Mouse (Mus musculus) brain, adult 2 months (tissue): ENCODE results near the gene 6430571L13Rik.
"Not testable (repeated sequence)": the region's sequence is repeated elsewhere in the genome, so short reads cannot be mapped to it uniquely, and the experiment has no call there.

Source experiments
- DNase-seq: peaks from one replicate; pipeline ENCODE4 v3.0.0; 2011; ENCODE audit warnings: low read depth, low spot score

Gene 6430571L13Rik

DNA sequence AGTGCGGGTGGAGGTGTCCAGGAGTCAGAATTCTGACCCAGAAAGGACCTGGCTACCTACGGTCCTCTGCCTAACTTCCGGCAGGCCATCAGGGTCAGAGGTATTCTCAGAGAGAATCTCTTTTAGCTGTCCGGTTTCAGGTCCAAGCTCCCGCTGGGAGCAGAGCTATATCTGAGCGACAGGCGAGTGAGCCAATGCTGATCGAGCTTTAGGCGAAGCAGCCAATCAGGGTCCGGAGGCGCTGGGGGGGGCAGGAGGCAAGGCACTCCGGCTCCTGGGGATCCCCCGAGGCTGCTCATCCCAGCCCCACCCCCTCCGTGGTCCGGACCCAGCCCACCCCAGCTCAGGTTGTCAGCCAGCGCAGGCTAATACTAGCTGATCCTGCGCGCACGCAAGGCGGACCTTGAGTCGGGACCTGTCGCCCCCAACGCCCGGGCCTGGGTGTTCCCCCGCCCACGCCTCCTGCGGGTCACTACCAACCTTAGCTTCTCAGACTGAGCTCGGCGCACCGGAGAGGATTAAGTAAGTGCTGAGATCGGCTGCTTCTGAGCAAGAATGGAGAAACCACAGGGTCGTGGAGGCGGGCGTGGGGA lies at the start of gene 6430571L13Rik:
6430571L13Rik (plus strand) TSS at position 336 of the 593 bp plus-strand sequence.
- peak; percentile 99 for DNase-seq

DNA sequence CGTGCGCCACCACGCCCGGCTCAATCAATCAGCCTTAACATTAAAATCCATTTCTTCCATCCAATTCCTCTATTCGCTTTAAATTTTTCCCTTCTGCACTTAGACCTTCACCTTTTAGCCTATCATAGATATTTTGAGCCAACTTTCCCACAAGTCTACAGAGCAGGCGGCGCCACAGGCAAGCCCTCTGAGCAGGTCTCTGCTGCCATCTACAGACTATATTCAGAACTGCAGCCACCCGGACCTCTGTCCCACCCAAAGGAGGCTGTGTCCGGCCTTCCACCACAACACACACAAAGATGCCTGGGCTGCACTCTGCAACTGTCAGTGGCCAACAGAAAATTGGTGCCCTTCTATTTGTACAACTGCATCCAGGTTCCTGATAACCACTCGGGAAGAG lies 49.5 kb upstream of the 6430571L13Rik start:
- DNase-seq, result peak; percentile 84

DNA sequence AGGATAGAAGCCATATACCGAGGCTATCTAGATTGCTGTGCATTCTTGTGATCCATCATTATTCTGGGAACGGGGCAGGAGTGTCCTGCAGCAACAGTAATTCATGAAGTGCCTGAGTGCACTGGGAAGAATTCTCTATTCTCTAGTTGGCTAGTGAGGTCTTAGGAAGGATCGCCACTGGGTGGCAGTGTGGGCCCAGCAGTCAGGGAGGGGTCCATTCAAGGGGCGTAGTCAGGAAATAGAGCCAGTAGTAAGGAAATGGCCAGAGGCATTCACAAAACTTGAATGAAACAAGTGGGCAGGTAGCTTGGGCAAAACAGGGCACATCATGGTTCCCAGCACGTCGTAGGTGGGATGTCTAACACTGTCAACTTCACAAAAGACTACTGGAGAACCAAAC lies 46.2 kb upstream of the 6430571L13Rik start:
- DNase-seq, result peak; percentile 76

DNA sequence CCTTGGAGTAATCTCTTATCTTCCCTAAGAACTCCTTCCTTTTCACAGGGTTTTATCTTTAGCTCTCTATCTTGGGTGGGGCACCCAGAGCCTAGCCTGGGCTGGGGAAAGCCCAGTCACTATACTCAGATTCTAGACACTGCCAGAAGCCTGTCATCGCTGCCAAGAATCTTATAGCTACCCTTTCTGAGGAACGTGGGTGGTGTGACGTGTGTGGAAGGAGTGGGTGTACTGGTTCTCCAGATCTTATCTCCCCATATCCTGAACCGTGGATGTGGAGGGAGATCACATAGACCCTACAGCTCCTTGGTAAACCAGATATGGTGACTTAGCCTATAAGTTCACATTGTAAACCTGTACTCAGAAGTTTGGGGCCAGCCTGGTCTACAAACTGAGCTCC lies 44.8 kb upstream of the 6430571L13Rik start:
- DNase-seq, result peak; percentile 38

DNA sequence AAGGTAGTCTGAATTCAATTTTAAA lies 44.6 kb upstream of the 6430571L13Rik start, which contains the start of gene Cish:
Cish (plus strand) TSS at position 11 of the 25 bp plus-strand sequence.
- no peak for DNase-seq

DNA sequence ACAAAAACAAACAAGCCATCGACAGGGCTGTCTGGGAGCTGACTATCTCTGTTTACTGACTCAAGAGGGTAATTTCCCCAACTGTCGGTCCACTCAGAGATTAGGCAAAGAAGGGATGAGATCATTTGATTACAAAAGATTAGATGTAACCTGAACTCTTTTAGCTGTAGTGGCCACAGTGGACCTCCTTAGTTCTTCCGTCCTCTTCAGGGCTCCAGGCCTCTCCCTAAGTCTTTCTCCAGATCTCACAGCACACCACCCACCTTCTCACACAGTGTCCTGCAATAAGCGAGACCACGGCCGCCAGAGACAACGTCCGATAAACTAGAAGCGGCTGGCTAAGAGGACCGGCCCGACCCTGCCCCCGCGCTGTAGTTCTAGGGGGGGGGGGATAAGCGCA lies 44.4 kb upstream of the 6430571L13Rik start:
- no peak for DNase-seq

DNA sequence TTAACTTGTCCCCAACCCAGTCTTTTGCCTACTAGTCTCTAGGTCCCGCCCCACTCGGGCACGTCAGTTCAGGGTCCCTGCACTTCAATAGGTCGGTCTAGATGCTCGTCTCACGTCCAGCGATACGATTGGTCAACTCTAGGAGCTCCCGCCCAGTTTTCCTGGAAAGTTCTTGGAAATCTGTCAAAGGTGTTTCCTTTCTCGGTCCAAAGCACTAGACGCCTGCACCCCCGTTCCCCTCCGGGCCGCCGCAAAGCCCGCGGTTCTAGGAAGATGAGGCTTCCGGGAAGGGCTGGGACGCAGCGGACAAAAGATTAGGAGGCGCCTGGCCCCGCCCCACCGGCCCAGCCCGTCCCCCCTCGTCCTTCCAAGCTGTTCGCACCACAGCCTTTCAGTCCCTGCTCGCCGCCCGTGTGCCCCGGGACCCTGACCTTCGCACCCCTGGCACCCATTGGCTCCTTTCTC lies 43.9 kb upstream of the 6430571L13Rik start:
- DNase-seq, result peak; percentile 96

DNA sequence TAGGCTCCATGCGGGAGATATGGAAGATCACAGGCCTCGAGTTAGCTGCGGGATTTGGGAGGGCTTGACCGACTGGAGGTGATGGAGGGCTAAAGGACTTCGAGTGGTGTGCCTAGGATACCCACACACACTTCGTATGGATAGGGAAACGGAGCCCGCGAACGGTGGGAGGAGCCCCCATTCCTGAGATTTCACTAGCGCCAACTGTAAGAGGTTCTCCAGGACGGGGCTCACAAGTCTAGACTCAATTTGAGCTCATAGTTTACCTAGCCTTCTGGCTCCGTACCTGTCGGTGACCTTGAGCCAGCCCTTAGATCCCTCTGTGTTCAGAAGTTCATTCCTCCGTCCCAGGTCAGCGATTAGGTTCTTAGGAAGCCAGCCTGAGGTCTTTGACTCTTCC lies 43.3 kb upstream of the 6430571L13Rik start:
- DNase-seq, result no peak

DNA sequence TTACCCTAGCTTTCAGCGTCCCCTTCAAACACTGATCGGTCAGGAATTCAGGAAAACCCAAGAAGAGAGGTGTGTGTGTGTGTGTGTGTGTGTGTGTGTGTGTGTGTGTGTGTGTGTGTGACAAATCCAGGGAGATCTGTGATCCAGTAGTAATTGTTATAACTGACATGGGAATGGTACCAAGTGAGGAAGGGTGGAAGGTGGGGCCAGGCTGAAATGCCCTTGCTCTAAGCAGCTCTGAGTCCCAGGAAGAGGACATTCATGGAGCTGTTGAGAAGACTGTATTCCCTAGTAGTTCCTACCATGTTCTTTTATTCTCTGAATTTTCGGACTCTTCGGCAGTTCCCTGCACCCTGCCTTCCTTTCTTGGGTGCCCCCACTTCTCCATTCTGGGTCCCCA lies 42.7 kb upstream of the 6430571L13Rik start:
- no peak for DNase-seq

DNA sequence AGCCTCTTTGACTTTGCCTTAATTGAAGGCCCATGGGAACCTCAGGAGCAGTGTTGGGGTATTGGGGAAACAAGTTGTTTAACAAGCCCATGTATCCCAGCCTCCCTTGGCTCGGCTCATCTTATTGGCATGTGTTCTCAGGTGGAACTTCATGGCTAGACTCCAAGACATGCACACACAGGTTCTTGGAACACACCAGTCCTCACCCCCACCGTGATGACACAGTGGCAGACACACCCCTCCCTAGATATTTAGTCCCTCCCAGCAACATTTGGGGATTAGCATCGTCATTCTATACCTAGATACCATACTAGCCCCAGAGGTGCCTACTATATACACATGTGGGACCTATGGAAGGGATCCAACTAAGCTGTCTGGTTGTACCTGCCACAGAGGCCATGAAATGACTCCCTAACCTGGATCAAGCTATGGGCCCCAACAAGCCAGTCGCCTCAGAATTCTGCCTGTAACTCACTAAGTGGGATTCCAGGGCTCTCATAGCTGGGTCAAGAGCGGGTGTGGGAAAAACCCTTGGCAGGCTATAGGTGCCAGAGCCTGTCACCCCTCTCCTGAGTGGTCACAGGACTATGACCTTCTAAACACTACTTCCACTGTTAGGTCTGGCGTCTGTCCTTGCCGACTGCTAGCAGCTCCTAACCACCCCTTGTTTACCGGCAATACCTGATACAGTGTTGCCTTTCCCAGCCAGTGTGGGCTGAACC lies 42.2 kb upstream of the 6430571L13Rik start:
- DNase-seq, result no peak

DNA sequence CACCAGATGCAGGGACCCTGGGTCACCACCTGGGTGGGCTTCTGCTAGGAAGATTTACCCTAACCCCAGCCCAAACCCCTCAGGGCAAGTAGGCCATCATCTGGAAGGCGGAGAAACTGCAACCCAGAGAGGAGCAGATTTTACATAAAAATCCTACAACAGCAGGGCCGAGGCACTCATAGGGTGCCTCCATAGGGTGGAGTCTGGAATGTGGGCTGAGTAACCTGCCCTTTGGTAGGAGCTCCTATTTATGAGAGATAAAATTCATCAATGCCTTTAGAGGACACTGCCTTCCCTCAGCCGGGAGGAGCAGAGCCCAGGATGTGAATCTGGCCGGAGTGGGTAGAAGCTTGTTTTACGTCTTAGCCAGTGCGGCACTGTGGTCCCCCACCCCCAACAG lies 41.5 kb upstream of the 6430571L13Rik start:
- DNase-seq, result no peak

DNA sequence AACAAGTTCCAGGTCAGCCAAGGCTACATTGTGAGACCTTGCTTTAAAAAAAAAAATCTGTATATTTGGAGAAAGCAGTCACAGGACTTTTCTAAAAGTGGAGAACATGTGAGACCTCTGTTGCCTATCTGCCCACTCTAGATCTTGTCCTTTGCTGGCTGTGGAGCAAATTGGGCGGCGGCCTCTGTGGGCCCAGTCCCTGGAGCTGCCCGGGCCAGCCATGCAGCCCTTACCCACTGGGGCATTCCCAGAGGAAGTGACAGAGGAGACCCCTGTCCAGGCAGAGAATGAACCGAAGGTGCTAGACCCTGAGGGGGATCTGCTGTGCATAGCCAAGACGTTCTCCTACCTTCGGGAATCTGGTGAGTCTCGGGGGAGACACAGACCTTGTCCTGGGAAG lies 40.6 kb upstream of the 6430571L13Rik start:
- DNase-seq, result no peak

DNA sequence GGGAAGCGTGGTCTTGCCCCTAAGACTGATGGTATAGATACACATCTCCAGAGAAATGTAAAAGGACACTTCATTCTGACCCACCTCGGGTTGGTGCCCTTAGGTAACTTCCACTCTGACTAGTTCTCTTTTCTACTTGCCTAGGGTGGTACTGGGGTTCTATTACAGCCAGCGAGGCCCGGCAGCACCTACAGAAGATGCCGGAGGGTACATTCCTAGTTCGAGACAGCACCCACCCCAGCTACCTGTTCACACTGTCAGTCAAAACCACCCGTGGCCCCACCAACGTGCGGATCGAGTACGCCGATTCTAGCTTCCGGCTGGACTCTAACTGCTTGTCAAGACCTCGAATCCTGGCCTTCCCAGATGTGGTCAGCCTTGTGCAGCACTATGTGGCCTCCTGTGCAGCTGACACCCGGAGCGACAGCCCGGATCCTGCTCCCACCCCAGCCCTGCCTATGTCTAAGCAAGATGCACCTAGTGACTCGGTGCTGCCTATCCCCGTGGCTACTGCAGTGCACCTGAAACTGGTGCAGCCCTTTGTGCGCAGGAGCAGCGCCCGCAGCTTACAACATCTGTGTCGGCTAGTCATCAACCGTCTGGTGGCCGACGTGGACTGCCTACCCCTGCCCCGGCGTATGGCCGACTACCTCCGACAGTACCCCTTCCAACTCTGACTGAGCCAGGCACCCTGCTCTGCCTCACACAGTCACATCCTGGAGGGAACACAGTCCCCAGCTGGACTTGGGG lies 40.0 kb upstream of the 6430571L13Rik start:
- no peak for DNase-seq

DNA sequence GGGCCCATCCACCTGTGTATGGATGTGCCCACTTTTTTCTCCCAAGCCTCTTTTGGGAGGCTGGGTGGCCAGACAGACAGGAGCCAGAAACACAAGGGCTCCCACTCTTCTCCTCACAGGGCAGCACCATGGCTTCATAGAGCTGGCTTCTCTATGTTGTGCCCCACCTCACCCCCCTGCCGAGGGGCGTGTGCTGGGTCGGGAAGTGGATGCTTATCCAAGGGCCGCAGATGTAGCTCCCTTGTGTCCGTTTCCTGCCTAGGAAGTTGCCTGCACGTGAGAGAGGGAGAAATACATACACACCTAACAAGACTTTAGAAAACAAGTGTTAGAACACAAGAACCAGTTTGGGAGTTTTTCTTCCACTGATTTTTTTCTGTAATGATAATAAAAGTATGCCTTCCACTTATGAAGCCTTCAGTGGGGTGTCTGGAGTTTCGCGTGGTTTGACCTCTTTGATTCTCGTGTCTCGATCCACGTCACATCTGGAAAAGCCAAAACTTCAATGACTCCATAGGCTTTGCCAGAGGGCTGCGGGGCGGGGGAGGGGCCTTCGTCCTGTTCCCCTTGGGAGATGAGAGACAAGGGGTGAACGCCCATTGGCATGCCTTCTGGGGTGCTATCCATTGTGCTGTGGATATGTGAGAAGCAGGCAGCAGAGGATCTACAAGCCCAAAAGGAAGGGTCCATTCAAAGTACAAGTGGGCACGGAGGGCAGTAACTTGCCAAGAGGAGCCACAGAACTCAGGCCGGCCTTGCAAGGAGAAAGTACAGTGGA lies 38.7 kb upstream of the 6430571L13Rik start:
- DNase-seq, result no peak

DNA sequence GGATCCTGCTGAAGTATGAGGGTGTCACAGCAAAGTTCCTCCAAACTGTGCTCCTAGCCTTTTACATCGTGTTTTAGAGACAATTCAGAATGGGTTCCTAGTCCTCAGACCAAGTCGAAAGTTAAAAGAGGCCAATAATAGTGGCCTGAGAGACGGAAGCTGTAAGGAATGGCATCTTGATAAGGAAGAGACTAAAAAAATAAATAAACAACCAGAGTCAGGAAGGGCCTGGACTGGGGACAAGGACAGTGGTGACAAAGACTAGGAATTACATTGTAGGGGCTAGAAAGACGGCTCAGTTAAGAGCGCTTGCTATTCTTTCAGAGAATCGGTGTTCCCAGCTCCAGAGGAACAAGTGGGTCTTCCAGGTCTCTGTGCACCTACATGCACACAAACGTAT lies 37.8 kb upstream of the 6430571L13Rik start:
- DNase-seq, result no peak

DNA sequence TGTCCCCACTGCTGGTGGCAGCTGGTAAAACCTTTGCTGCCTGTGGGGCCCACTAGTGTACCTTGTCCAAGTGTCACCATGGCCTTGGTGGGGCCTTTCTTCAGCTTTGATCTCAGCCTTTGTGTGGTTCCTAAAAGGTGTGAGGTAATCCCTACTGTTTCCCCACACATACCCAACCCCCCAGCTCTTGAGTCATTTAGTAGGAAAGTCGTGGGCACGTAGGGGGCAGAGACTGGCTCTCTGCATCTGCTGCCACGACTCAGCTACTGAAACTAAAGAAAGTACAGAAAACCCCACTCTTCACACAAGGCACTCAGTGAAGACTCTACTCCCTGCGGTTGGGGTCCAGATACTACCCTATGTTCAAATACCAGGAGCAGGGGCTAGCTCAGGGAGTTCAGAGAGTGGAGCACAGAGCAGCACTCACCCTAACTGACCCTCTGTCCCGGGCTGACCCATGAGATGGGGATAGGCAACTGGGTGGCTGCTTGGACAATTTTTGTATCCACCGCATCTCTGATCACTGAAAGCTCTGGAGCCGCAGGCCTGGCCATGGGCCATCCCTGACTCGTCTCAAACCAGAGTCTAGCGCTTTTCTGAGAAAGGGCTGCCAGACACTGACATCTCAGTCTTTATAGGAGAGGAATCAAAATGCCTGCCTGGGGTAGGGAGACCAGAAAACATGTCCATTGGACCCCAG lies 37.1 kb upstream of the 6430571L13Rik start:
- peak; percentile 49 for DNase-seq

DNA sequence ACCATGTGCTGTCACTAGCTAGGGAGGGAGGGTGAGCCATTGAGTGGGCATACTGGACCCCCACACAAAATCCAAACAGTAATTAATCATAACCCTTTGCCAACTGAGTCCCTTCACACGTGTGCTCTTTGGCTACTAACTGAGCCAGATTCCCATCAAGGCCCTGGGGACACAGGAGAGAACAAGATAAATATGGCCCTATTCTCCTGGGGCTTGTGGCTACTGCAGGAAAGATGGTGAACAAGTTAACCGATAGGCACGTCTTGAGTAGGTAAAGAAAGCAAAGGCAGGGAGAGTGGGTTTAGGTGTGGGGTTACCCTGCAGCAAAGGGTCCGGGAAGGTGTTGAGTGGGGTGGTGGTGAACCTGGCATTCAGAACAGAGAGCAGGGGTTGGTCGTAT lies 36.5 kb upstream of the 6430571L13Rik start:
- no peak for DNase-seq

DNA sequence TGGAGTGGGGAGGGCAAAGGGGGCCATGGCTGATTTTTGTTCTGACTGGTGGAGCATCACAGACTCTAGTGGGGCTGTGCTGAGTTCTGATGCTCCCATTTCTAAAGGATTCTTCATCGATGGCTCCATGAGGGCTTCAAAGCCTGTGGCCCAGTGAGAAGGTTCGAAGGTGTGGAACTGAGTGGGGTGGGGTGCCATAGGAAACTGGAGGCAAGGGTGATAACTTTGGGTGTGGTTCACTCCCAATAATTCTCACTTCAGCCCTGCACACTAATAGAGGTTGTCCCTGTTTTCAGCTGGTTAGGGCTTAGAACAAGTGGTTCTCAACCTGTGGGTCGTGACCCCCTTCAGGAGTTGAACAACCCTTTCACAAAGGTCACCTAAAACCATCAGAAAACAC lies 36.0 kb upstream of the 6430571L13Rik start:
- no peak for DNase-seq

DNA sequence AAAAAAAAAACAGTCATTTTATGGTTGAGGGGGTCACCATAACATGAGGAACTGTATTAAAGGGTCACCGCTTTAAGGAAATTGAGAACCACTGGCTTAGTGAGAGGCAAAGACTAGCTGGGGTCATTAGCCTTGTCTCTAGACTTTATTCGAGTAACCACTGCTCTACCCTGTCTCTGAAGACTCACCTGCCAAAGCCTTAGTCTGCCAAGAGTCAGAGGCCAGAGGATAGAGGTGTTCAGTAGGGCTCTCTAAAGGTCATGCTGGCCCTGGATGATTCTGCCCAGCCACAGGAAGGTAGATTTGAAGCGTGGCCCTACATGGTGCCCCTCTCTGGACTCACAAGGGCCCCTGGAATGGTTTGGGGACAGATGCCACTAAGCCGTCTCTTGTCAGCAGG lies 35.4 kb upstream of the 6430571L13Rik start:
- no peak for DNase-seq

DNA sequence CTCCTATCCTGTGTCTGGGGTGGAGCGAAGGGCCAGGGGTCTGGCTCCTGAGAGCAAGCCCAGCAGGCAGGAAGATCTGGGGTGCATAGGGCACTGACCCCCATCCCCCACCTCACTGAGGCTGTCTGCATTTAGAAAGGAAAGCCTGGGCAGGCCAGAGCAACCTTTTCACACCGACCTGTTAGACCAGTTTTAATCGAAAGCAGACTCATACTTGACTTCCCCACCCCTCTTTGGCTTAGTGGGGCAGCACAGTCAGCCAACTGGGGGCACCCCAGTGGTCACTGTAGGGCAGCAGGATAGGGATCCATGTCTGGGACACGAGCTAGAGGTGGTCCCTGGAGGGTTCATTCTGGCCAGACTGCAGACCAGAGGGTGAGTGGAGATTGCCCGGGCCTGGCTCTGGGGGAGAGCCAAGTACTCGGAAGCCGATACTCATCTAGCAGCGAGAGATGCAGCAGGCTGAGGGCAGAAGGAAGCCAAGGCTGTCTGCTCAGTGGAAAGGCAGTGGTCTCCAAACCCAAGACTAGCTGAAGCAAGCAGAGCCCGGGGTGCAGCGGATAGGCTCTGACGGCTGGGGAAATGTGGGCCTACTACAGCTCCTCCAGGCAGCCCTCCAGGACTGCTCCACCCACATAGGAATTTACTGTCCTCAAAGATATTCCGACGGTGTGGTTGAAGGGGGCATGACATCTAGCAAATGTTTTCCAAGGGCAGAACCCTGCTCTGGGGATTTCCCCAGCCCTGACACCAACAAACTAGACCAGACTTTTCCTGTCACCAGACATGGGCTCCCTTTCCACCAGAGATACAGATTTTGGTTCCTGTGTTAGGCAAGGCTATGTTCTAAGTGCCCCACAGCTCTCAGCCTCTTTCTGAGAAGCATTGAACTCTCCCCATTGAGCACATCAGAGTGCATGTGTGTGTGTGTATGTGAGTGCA lies 34.5 kb upstream of the 6430571L13Rik start:
- no peak for DNase-seq

DNA sequence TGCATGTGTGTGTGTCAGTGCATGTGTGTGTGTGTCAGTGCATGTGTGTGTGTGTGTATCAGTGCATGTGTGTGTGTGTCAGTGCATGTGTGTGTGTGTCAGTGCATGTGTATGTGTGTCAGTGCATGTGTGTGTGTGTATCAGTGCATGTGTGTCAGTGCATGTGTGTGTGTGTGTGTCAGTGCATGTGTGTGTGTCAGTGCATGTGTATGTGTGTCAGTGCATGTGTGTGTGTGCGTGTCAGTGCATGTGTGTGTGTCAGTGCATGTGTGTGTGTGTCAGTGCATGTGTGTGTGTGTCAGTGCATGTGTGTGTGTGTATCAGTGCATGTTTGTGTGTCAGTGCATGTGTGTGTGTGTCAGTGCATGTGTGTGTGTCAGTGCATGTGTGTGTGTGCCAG lies 33.7 kb upstream of the 6430571L13Rik start:
- not testable (repeated sequence) for DNase-seq
